Mouse (Mus musculus) lung, embryonic 14.5 days (tissue): ENCODE measurements at regions not wholly inside any gene's neighbourhood (a gene's known extent, or its start where the extent isn't known, plus 50 kb on each side); places are given as distances from the start of the nearest gene placed in this dataset.

Experiments used
- ATAC-seq: fragments of 200-750 bp; cut with Nextera tagmentation; 2 replicates; pipeline ENCODE4 v1.8.0; 2017; ENCODE audit warnings: mild to moderate bottlenecking, moderate TSS enrichment, moderate library complexity; ENCODE audit not compliant: insufficient read depth
- DNase-seq: peaks from one replicate; pipeline ENCODE4 v3.0.0-alpha.2; 2015
- H3K27ac ChIP-seq: fragments of 300-500 bp; sonication (generic); 2 replicates; pipeline ENCODE4 v1.5.1; 2014; ENCODE audit warnings: low read depth, mild to moderate bottlenecking, moderate library complexity
- H3K27me3 ChIP-seq: fragments of 300-500 bp; sonication (generic); 2 replicates; pipeline ENCODE4 v1.6.1; 2014; ENCODE audit warnings: low read length, control low read depth; ENCODE audit not compliant: insufficient read depth
- H3K36me3 ChIP-seq: fragments of 300-500 bp; sonication (generic); 2 replicates; pipeline ENCODE4 v1.6.1; 2014; ENCODE audit warnings: control low read depth; ENCODE audit not compliant: insufficient read depth
- H3K4me1 ChIP-seq: fragments of 300-500 bp; sonication (generic); 2 replicates; pipeline ENCODE4 v1.6.1; 2014; ENCODE audit warnings: antibody characterized with exemption, control low read depth; ENCODE audit not compliant: insufficient read depth
- H3K4me2 ChIP-seq: fragments of 300-500 bp; sonication (generic); 2 replicates; pipeline ENCODE4 v1.6.1; 2014; ENCODE audit warnings: mild to moderate bottlenecking
- H3K4me3 ChIP-seq: fragments of 300-500 bp; sonication (generic); 2 replicates; pipeline ENCODE4 v1.5.1; 2014; ENCODE audit warnings: low read depth, low read length
- H3K9ac ChIP-seq: fragments of 300-500 bp; sonication (generic); 2 replicates; pipeline ENCODE4 v1.6.1; 2014
- H3K9me3 ChIP-seq: fragments of 300-500 bp; sonication (generic); 2 replicates; pipeline ENCODE4 v1.6.1; 2016; ENCODE audit warnings: low read depth, low read length, control low read depth
- CTCF ChIP-seq: IDR thresholded peaks from 2 replicates; pipeline ENCODE4 v1.5.1; 2016; ENCODE audit warnings: antibody characterized with exemption, low read depth
- WGBS: fragments of 180-500 bp; shearing (Covaris S2); extraction: QIAGEN DNeasy Blood & Tissue Kit; methylation state at CpG from one replicate; pipeline ENCODE4 v1.1.7; 2014; 5-methylcytosine and 5-hydroxymethylcytosine counted together

GRCm38 (mm10) chr13:28420636-28421035 lies 163.3 kb downstream of the Gm11361 start:
- Histone ChIP-seq H3K27me3 (no peaks in the 10 kb centered on the region), H3K4me2 (no peak overlapping the region), H3K27ac (no peak overlapping the region), H3K9ac (no peak overlapping the region), H3K9me3 (no peaks in the 10 kb centered on the region), H3K36me3 (no peaks in the 10 kb centered on the region), H3K4me1 (peaks cover 43% of the 10 kb centered on the region), H3K4me3 (no peak overlapping the region)
- ATAC-seq (no peak), DNase-seq (no peak)
- 79% methylated on average over 3 of the region's 3 CpGs for WGBS
- TF ChIP-seq CTCF = no peak

DNA sequence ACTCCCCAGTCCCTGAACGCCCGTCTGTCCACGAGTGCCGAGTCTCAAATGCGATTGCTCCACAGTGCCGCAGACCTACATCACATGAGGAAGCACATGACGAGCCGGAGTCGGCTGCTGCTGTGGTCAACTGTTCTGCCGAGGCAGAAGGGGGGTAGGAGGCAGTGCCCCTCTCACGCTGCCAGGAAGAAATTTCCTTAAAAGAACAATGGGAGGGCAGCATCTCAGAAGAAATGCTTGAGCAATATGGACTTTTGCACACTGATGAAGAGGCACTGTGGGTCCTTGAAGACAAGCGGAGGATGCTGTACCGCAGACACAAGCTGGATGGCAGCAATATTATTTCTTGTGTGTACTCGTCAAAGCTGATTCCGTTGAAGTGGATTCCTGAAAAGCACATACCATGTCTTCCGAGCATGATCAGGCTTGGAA lies 162.6 kb downstream of the Gm11361 start:
- no peak overlapping the region for H3K9ac ChIP-seq
- 47% methylated on average over 16 of the region's 16 CpGs for WGBS
- no peaks in the 10 kb centered on the region for H3K36me3 ChIP-seq
- no peaks in the 10 kb centered on the region for H3K27me3 ChIP-seq
- peak overlapping the region; percentile 96 for H3K27ac ChIP-seq
- DNase-seq (peak; percentile 67), ATAC-seq (no peak)
- H3K9me3 ChIP-seq = no peaks in the 10 kb centered on the region
- peak overlapping the region; percentile 6; the same call in 1 of the 2 replicates for H3K4me3 ChIP-seq
- H3K4me2 ChIP-seq = peak overlapping the region; percentile 45
- peaks cover 42% of the 10 kb centered on the region for H3K4me1 ChIP-seq
- peak; percentile 43 for TF ChIP-seq CTCF

DNA sequence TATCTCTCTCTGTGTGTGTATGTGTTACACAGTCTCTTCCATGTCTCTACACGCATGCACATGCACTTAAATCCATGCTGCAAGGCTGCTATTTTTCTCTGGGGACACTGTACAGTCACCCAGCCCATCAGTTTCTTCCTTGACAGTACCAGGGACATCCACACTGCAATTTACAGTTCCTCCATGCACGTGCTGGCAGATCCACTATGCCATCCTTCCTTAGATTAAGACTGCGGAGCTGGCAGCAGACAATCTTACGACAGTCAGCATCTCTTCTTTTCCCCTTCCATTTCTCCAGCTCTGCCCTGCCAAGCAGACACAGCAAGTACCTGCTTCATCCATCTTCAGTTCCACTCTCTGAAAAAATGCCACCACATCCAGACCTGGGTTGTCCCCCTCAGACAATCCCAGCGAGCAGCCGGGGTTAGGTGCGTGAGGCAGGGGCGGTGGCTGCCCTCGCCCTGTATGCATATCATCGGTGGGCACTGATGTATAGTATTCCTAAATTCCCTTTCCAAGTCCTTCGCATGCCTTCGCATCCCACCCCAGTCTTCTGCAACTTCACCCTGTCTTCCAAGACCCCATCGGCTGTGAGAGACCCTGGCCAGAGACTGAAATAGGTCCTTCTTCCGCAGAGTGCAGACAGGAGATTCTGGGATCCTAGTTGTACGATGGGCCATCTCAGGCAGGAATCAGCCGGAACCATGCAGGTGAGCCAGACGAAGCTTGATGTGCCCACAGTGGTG lies 161.8 kb downstream of the Gm11361 start:
- no peak for TF ChIP-seq CTCF
- Histone ChIP-seq H3K4me1 (peaks cover 35% of the 10 kb centered on the region), H3K9ac (peak overlapping the region; percentile 11; the same call in 1 of the 2 replicates), H3K9me3 (no peaks in the 10 kb centered on the region), H3K4me3 (no peak overlapping the region), H3K4me2 (peak overlapping the region; percentile 60), H3K27ac (peak overlapping the region; percentile 96), H3K27me3 (no peaks in the 10 kb centered on the region), H3K36me3 (no peaks in the 10 kb centered on the region)
- DNase-seq (no peak), ATAC-seq (no peak)
- WGBS = 79% methylated on average over 17 of the region's 17 CpGs

- Histone ChIP-seq H3K27me3 (no peaks in the 10 kb centered on the region), H3K9me3 (no peaks in the 10 kb centered on the region), H3K27ac (peak overlapping the region; percentile 96), H3K4me2 (peak overlapping the region; percentile 60), H3K36me3 (no peaks in the 10 kb centered on the region), H3K4me1 (peaks cover 35% of the 10 kb centered on the region), H3K4me3 (peak overlapping the region; percentile 17; the same call in 1 of the 2 replicates), H3K9ac (peak overlapping the region; percentile 37)
- DNase-seq (peak; percentile 91), ATAC-seq (peak; percentile 93)
- no peak for TF ChIP-seq CTCF
- WGBS = 2% methylated on average over 11 of the region's 11 CpGs
Observed at GRCm38 (mm10) chr13:28417929-28418881, 160.9 kb downstream of the Gm11361 start.

GRCm38 (mm10) chr13:28417431-28417928 lies 160.2 kb downstream of the Gm11361 start:
- H3K36me3 ChIP-seq = no peaks in the 10 kb centered on the region
- no peak for TF ChIP-seq CTCF
- peak overlapping the region; percentile 60 for H3K4me2 ChIP-seq
- H3K27ac ChIP-seq = peak overlapping the region; percentile 96
- peak; percentile 85 for DNase-seq
- peak overlapping the region; percentile 37; the same call in 1 of the 2 replicates for H3K9ac ChIP-seq
- H3K4me3 ChIP-seq = peak overlapping the region; percentile 17; the same call in 1 of the 2 replicates
- peaks cover 35% of the 10 kb centered on the region for H3K4me1 ChIP-seq
- no peaks in the 10 kb centered on the region for H3K27me3 ChIP-seq
- ATAC-seq = peak; percentile 77
- H3K9me3 ChIP-seq = no peaks in the 10 kb centered on the region
- 2% methylated on average over 7 of the region's 7 CpGs for WGBS

GRCm38 (mm10) chr13:28416887-28417286 lies 159.6 kb downstream of the Gm11361 start:
- ATAC-seq = no peak
- peak overlapping the region; percentile 96 for H3K27ac ChIP-seq
- DNase-seq = peak; percentile 32
- 31% methylated on average over 8 of the region's 8 CpGs for WGBS
- no peaks in the 10 kb centered on the region for H3K36me3 ChIP-seq
- no peaks in the 10 kb centered on the region for H3K9me3 ChIP-seq
- H3K4me1 ChIP-seq = peaks cover 35% of the 10 kb centered on the region
- peak overlapping the region; percentile 17; the same call in 1 of the 2 replicates for H3K4me3 ChIP-seq
- H3K27me3 ChIP-seq = no peaks in the 10 kb centered on the region
- peak overlapping the region; percentile 60 for H3K4me2 ChIP-seq
- H3K9ac ChIP-seq = no peak overlapping the region
- no peak for TF ChIP-seq CTCF
